Comparison of ENCODE assay signal across 10 mouse cellular contexts in genomic region chr10:80804916-80805315, GRCm38 (mm10). TPM values are rescaled to one million over a fixed set of nuclear protein-coding genes. Genes with fewer than 3 reads are reported as not detected.
A peak's percentile ranks its signal among the peaks of the same experiment; 100 is the strongest.
DNase-seq lines count a peak whose midpoint lies in the region; ATAC-seq lines count a peak whose summit lies in the region.
"Had no signal": no experiment of that assay in that cellular context is flagged by ENCODE, and none has a peak within 500 bp of the region (broad histone marks: within the 10 kb centered on the region; RNA-seq: fewer than 3 reads in every experiment).

Gene Amh (plus strand): TSS chr10:80805243.

- H3K4me2 ChIP-seq in hindbrain, embryonic 14.5 days (replicated peaks), result no peak within 1 kb of the TSS

- peak within 1 kb of the TSS; percentile 66; the same call in 1 of the 2 replicates for H3K4me3 ChIP-seq in hindbrain, embryonic 10.5 days
- H3K4me3 ChIP-seq in hindbrain, embryonic 14.5 days (replicated peaks; ENCODE audit: low read length), result no peak within 1 kb of the TSS

- WGBS in hindbrain, embryonic 10.5 days, result 69% methylated on average over 6 of the region's 6 CpGs
- 70% methylated on average over 6 of the region's 6 CpGs for WGBS in hindbrain, embryonic 14.5 days

- DNase-seq in cerebellum, adult 9-11 months, result peak; percentile 63
- DNase-seq in hindbrain, embryonic 10.5 days (ENCODE audit: low spot score), result no peak
- no peak for DNase-seq in hindbrain, embryonic 14.5 days (ENCODE audit: low spot score)
- peak; percentile 54 for DNase-seq in ovary, postnatal 36 days (ENCODE audit: low spot score)
- DNase-seq in ovary, postnatal 10 days (ENCODE audit: low spot score), result no peak
- DNase-seq in testis, postnatal 14 days (ENCODE audit: low spot score), result peak; percentile 82
- DNase-seq in adrenal gland, adult 2 months, result no peak

- ATAC-seq in cerebellum, adult (ENCODE audit: insufficient number of reproducible peaks, low FRiP score, low TSS enrichment), result no peak
- no peak for ATAC-seq in hindbrain, embryonic 14.5 days (ENCODE audit: low FRiP score)

- H3K9ac ChIP-seq in hindbrain, embryonic 14.5 days, result no peak within 1 kb of the TSS
- H3K9ac ChIP-seq: limb, embryonic 15.5 days had no signal

- no peak within 1 kb of the TSS for H3K27ac ChIP-seq in hindbrain, embryonic 10.5 days
- no peak within 1 kb of the TSS for H3K27ac ChIP-seq in hindbrain, embryonic 14.5 days
- H3K27ac ChIP-seq: limb, embryonic 15.5 days had no signal

- H3K9me3 ChIP-seq in hindbrain, embryonic 10.5 days, result no peaks in the 10 kb centered on the region
- no peaks in the 10 kb centered on the region for H3K9me3 ChIP-seq in hindbrain, embryonic 14.5 days (ENCODE audit: control insufficient read depth, low read length)
- H3K9me3 ChIP-seq: limb, embryonic 15.5 days had no signal

- H3K36me3 ChIP-seq in hindbrain, embryonic 10.5 days, result peaks cover 63% of the 10 kb centered on the region
- peaks cover 52% of the 10 kb centered on the region for H3K36me3 ChIP-seq in hindbrain, embryonic 14.5 days (replicated peaks; ENCODE audit: control insufficient read depth, insufficient read depth)

- H3K27me3 ChIP-seq in hindbrain, embryonic 10.5 days (ENCODE audit: insufficient read depth, poor library complexity, severe bottlenecking), result peaks cover 48% of the 10 kb centered on the region
- peaks cover 12% of the 10 kb centered on the region for H3K27me3 ChIP-seq in hindbrain, embryonic 14.5 days (ENCODE audit: control insufficient read depth, insufficient read depth, low read length)

- peaks cover 52% of the 10 kb centered on the region for H3K4me1 ChIP-seq in hindbrain, embryonic 10.5 days (replicated peaks)
- H3K4me1 ChIP-seq in hindbrain, embryonic 14.5 days (replicated peaks; ENCODE audit: control insufficient read depth, insufficient read depth, low read length), result peaks cover 19% of the 10 kb centered on the region

RNA-seq across cellular contexts. Expression of gene Amh, which starts in this region (rescaled TPM):
- 0.12 and 0.16 TPM in 2 replicates for polyA plus RNA-seq in hindbrain, embryonic 10.5 days (2016; fragmentation: Nextera tagmentation; extraction: Ambion mirVana)
- 0.16 TPM in 1 of 2 replicates, not detected in the other for polyA plus RNA-seq in hindbrain, embryonic 14.5 days (2014; fragmentation: Nextera tagmentation; extraction: Ambion mirVana)
- under 1 TPM; 0.73 to 0.95 TPM for total RNA-seq in adrenal gland, adult 2 months (2021)
- polyA plus RNA-seq in adrenal gland, adult 2 months (2012; rRNA removed), result 1.7 and 2.1 TPM in 2 replicates
- polyA plus RNA-seq: limb, embryonic 15.5 days; neural tube, embryonic 11.5 days had no signal

Comparison
In these comparisons a context has a peak if more than half of its experiments do, and no peak if none do; other contexts are left out.
1. DNase-seq: peak in cerebellum, adult 9-11 months (single experiment), ovary, postnatal 36 days (single experiment) and testis, postnatal 14 days (single experiment); none in hindbrain, embryonic 10.5 days (single experiment), hindbrain, embryonic 14.5 days (single experiment), ovary, postnatal 10 days (single experiment) and adrenal gland, adult 2 months (single experiment).